Mouse (Mus musculus): Measurements from ENCODE around the gene Lhfp.

DNA sequence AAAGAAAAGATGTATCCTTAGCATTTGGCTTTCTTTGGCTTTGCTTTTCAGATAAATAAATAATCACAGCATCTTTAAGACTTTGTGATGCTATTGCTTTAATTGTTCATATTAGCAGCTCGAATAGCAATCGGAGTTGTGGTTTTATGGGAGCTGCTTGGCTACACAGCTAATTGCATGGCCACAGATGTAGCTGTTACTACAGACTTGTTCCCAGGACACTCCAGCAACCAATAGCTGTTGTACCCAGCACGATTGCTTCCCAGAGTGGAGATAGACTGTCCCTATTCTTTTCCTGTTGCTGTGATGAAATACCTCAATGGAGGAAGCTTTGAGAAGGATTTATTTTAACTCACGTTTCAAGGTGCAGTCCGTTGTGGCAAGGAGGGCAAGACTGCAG lies 98.3 kb downstream of the Lhfp start:
- TF ChIP-seq CTCF (IDR thresholded peaks at IDR 0.05; ENCODE audit: low read depth, low read length) (no peak), POLR2A (IDR thresholded peaks at IDR 0.05; ENCODE audit: insufficient read depth, low read length) (no peak), EP300 (IDR thresholded peaks at IDR 0.05; ENCODE audit: insufficient read depth, low read depth, low read length) (no peak)

Measured in ES-Bruce4 (cell line).